Mouse (Mus musculus): ENCODE measurements around the gene Nipa1. TPM values are rescaled to one million over a fixed set of nuclear protein-coding genes. Genes with fewer than 3 reads are reported as not detected.
"Not testable (repeated sequence)": the region's sequence is repeated elsewhere in the genome, so short reads cannot be mapped to it uniquely, and the experiment has no call there.

Nipa1 gene
- polyA plus RNA-seq, 1 experiment from 2014 or later, result 2.9 TPM

DNA sequence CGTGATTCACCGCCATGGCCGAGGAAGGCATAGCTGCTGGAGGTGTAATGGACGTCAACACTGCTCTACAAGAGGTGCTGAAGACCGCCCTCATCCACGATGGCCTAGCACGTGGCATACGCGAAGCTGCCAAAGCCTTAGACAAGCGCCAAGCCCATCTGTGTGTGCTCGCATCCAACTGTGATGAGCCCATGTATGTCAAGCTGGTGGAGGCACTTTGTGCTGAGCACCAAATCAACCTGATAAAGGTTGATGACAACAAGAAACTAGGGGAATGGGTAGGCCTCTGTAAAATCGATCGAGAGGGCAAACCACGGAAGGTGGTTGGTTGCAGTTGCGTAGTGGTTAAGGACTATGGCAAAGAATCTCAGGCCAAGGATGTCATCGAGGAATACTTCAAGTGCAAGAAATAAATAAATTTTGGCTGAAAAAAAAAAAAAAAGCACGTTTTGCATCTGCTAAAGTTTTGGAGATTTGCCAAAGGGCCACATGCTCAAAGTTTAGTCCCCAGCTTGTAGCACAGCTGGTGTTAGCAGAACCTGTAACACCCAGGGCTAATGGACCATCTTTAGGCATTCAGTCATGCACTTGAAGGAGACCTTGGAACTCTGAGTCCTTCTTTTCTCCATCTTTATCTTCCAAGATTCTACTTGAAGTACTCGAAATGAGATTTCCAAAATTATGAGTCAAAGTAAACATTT is 5.6 kb downstream of the Nipa1 start:
- 87% methylated on average over 7 of the region's 18 CpGs for WGBS
- ATAC-seq, result not testable (repeated sequence)

GRCm38 (mm10) chr7:56013261-56014001 is 6.3 kb downstream of the Nipa1 start:
- Histone ChIP-seq H3K27ac (ENCODE audit: low read length) (no peak overlapping the region), H3K9me3 (ENCODE audit: control insufficient read depth, low read length) (no peaks in the 10 kb centered on the region), H3K4me3 (ENCODE audit: low read length) (no peak overlapping the region), H3K4me1 (ENCODE audit: control insufficient read depth, insufficient read depth, low read length) (peaks cover 3% of the 10 kb centered on the region; the same call in 1 of the 2 replicates), H3K4me2 (ENCODE audit: low read depth, low read length) (no peak overlapping the region), H3K27me3 (replicated peaks; ENCODE audit: control insufficient read depth, insufficient read depth, low read length) (no peaks in the 10 kb centered on the region), H3K36me3 (ENCODE audit: control insufficient read depth, insufficient read depth, low read length) (no peaks in the 10 kb centered on the region), H3K9ac (ENCODE audit: low read depth, low read length) (no peak overlapping the region)
- 98% methylated on average over 14 of the region's 14 CpGs for WGBS
- ATAC-seq, result no peak

More for the DNA sequence above, 5.6 kb downstream of the Nipa1 start:
- H3K9ac ChIP-seq (ENCODE audit: low read depth, low read length); H3K27ac ChIP-seq (ENCODE audit: low read length); H3K9me3 ChIP-seq (ENCODE audit: control insufficient read depth, low read length); H3K4me2 ChIP-seq (ENCODE audit: low read depth, low read length); H3K4me1 ChIP-seq (ENCODE audit: control insufficient read depth, insufficient read depth, low read length); H3K4me3 ChIP-seq (ENCODE audit: low read length); H3K36me3 ChIP-seq (ENCODE audit: control insufficient read depth, insufficient read depth, low read length); H3K27me3 ChIP-seq (replicated peaks; ENCODE audit: control insufficient read depth, insufficient read depth, low read length): not testable (repeated sequence)

DNA sequence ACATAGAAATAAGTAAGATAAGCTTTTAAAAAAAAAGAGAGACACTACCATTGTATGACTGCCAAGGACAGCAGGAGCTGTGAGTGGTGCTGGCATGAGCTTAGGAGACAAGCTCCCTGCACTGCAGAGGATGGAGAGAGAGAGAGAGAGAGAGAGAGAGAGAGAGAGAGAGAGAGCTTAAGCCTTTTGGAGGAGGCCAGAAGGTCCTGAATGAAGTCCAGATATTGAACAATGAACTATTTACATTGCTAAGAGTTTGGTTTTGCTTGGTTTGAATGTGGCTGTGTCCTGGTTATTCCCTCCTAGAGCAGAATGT is 8.8 kb downstream of the Nipa1 start:
- Histone ChIP-seq H3K36me3 (ENCODE audit: control insufficient read depth, insufficient read depth, low read length) (no peaks in the 10 kb centered on the region), H3K4me2 (ENCODE audit: low read depth, low read length) (no peak overlapping the region), H3K4me1 (ENCODE audit: control insufficient read depth, insufficient read depth, low read length) (peaks cover 3% of the 10 kb centered on the region; the same call in 1 of the 2 replicates), H3K9me3 (ENCODE audit: control insufficient read depth, low read length) (no peaks in the 10 kb centered on the region), H3K9ac (ENCODE audit: low read depth, low read length) (no peak overlapping the region), H3K27ac (ENCODE audit: low read length) (no peak overlapping the region), H3K4me3 (ENCODE audit: low read length) (no peak overlapping the region), H3K27me3 (replicated peaks; ENCODE audit: control insufficient read depth, insufficient read depth, low read length) (no peaks in the 10 kb centered on the region)
- no peak for ATAC-seq

DNA sequence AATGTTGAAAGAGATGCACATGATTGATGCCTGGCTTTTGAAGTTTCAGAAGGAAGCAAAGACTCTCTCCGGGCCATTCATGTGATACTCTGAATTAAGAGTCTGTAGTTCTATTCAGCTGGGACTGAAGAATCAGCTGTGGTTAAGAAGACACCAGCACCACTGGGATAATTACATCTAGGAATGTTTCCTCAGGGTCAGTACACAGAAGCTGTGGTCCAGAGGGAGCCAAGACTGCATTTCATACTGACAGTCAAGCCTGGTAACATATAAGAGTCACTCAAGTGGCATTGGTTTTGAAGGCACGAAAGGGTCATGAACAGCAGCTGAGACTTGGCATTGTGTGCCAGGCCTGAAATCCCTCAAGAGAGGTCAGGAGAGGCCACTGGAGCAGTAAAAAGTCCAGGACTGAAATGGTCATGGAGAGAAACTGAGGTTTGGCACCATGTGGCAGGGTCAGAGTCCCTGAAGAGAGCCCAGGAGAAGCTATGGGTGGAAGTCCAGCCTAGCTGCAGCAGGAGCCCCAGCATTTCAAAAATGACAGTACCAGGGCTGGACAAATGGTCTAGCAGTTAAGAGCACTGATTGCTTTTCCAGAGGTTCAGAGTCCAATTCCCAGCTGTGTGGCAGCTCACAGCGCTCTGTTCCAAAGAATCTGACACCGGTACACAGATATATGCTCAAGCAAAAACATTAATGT is 9.3 kb downstream of the Nipa1 start:
- peak; percentile 74 for ATAC-seq
- 75% methylated on average over 4 of the region's 4 CpGs for whole genome bisulfite sequencing
- no peak overlapping the region for H3K4me2 ChIP-seq (ENCODE audit: low read depth, low read length)
- H3K4me1 ChIP-seq (ENCODE audit: control insufficient read depth, insufficient read depth, low read length), result peaks cover 3% of the 10 kb centered on the region; the same call in 1 of the 2 replicates
- no peaks in the 10 kb centered on the region for H3K9me3 ChIP-seq (ENCODE audit: control insufficient read depth, low read length)
- no peak overlapping the region for H3K4me3 ChIP-seq (ENCODE audit: low read length)
- no peaks in the 10 kb centered on the region for H3K27me3 ChIP-seq (replicated peaks; ENCODE audit: control insufficient read depth, insufficient read depth, low read length)
- H3K9ac ChIP-seq (ENCODE audit: low read depth, low read length), result no peak overlapping the region
- H3K36me3 ChIP-seq (ENCODE audit: control insufficient read depth, insufficient read depth, low read length), result no peaks in the 10 kb centered on the region
- no peak overlapping the region for H3K27ac ChIP-seq (ENCODE audit: low read length)

DNA sequence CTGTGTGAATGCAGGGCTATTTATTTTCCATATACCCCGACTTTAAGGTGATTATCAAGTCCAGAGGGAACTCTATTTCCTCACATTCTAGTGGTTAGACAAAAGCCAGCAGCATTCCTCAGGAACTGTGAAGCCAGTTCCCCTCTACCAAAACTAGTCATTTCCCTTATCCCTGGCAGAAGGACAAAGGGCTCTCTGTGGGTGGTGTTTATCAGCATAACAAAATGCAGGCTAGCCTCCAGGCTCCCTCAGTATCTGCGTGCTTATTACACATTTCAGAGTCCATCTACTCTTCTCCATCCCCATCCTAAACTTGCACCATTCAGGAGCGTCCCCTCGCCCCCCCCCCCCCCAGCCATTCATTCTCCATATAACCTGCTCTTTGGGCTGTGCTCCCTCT is 20.8 kb downstream of the Nipa1 start:
- Histone ChIP-seq H3K4me2 (ENCODE audit: low read depth, low read length) (no peak overlapping the region), H3K27me3 (replicated peaks; ENCODE audit: control insufficient read depth, insufficient read depth, low read length) (no peaks in the 10 kb centered on the region), H3K4me1 (ENCODE audit: control insufficient read depth, insufficient read depth, low read length) (no peaks in the 10 kb centered on the region), H3K36me3 (ENCODE audit: control insufficient read depth, insufficient read depth, low read length) (no peaks in the 10 kb centered on the region), H3K4me3 (ENCODE audit: low read length) (no peak overlapping the region), H3K9me3 (ENCODE audit: control insufficient read depth, low read length) (no peaks in the 10 kb centered on the region), H3K9ac (ENCODE audit: low read depth, low read length) (no peak overlapping the region), H3K27ac (ENCODE audit: low read length) (no peak overlapping the region)
- no peak for ATAC-seq
- 21% methylated on average over 2 of the region's 4 CpGs for WGBS

DNA sequence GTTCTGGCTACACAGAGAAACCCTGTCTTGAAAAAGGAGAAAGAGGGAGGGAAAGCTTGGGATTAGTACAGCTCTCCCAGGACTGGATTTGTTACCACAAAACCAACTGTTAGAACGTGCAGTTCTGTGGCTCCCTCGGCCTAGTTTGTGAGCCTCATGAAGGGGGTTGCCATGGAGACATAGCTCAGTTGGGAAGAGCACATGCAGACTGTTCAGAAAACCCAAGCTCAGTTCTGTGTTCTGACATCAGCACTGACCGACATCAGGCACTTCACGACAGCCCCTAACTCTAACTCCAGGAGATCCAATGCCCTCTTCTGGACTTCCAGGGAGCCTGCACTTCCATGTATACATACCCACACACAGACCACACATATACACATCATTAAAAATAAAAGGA is 24.7 kb downstream of the Nipa1 start:
- Histone ChIP-seq H3K27ac (ENCODE audit: low read length) (no peak overlapping the region), H3K9me3 (ENCODE audit: control insufficient read depth, low read length) (no peaks in the 10 kb centered on the region), H3K9ac (ENCODE audit: low read depth, low read length) (no peak overlapping the region), H3K4me3 (ENCODE audit: low read length) (no peak overlapping the region), H3K36me3 (ENCODE audit: control insufficient read depth, insufficient read depth, low read length) (no peaks in the 10 kb centered on the region), H3K27me3 (replicated peaks; ENCODE audit: control insufficient read depth, insufficient read depth, low read length) (no peaks in the 10 kb centered on the region), H3K4me2 (ENCODE audit: low read depth, low read length) (no peak overlapping the region), H3K4me1 (ENCODE audit: control insufficient read depth, insufficient read depth, low read length) (no peaks in the 10 kb centered on the region)
- no peak for ATAC-seq
- WGBS, result 61% methylated on average over 4 of the region's 4 CpGs

- Histone ChIP-seq H3K9me3 (ENCODE audit: control insufficient read depth, low read length) (no peaks in the 10 kb centered on the region), H3K27ac (ENCODE audit: low read length) (no peak overlapping the region), H3K9ac (ENCODE audit: low read depth, low read length) (no peak overlapping the region), H3K27me3 (replicated peaks; ENCODE audit: control insufficient read depth, insufficient read depth, low read length) (no peaks in the 10 kb centered on the region), H3K4me1 (ENCODE audit: control insufficient read depth, insufficient read depth, low read length) (no peaks in the 10 kb centered on the region), H3K36me3 (ENCODE audit: control insufficient read depth, insufficient read depth, low read length) (no peaks in the 10 kb centered on the region), H3K4me2 (ENCODE audit: low read depth, low read length) (no peak overlapping the region), H3K4me3 (ENCODE audit: low read length) (no peak overlapping the region)
- WGBS, result 92% methylated on average over 7 of the region's 7 CpGs
- no peak for ATAC-seq
Measured at GRCm38 (mm10) chr7:55991858-55992257, 27.9 kb downstream of the Nipa1 start.

DNA sequence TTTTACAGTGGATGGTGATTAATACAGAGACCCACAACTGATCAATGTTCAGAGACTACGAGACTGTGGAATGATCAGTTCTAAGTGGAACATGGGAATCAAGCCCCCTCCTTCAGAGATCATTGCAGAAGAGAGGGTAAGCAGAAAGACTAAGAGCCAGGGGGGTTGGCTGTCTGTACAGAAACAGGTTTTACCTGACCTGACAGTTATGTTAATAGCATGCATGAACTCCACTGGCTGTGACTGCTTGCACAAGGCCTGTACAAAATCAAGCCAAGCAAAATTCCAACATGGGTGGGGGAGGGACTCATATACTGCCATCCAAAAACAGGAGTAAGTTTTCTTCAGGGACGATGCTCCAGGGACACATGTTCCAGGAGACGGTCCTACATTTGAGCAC is 28.6 kb downstream of the Nipa1 start:
- H3K4me3 ChIP-seq (ENCODE audit: low read length), result no peak overlapping the region
- H3K36me3 ChIP-seq (ENCODE audit: control insufficient read depth, insufficient read depth, low read length), result no peaks in the 10 kb centered on the region
- H3K27me3 ChIP-seq (replicated peaks; ENCODE audit: control insufficient read depth, insufficient read depth, low read length), result no peaks in the 10 kb centered on the region
- no peaks in the 10 kb centered on the region for H3K9me3 ChIP-seq (ENCODE audit: control insufficient read depth, low read length)
- H3K9ac ChIP-seq (ENCODE audit: low read depth, low read length), result no peak overlapping the region
- 92% methylated on average over 3 of the region's 3 CpGs for WGBS
- ATAC-seq, result no peak
- no peaks in the 10 kb centered on the region for H3K4me1 ChIP-seq (ENCODE audit: control insufficient read depth, insufficient read depth, low read length)
- H3K4me2 ChIP-seq (ENCODE audit: low read depth, low read length), result no peak overlapping the region
- no peak overlapping the region for H3K27ac ChIP-seq (ENCODE audit: low read length)

- Histone ChIP-seq H3K4me1 (ENCODE audit: control insufficient read depth, insufficient read depth, low read length) (no peaks in the 10 kb centered on the region), H3K36me3 (ENCODE audit: control insufficient read depth, insufficient read depth, low read length) (no peaks in the 10 kb centered on the region), H3K9me3 (ENCODE audit: control insufficient read depth, low read length) (no peaks in the 10 kb centered on the region), H3K27me3 (replicated peaks; ENCODE audit: control insufficient read depth, insufficient read depth, low read length) (no peaks in the 10 kb centered on the region), H3K4me3 (ENCODE audit: low read length) (no peak overlapping the region), H3K27ac (ENCODE audit: low read length) (no peak overlapping the region), H3K4me2 (ENCODE audit: low read depth, low read length) (peak overlapping the region; percentile 30; the same call in 1 of the 2 replicates), H3K9ac (ENCODE audit: low read depth, low read length) (no peak overlapping the region)
- peak; percentile 72 for ATAC-seq
- WGBS, result 33% methylated on average over 13 of the region's 13 CpGs
Measured at GRCm38 (mm10) chr7:55986526-55987214, 33.1 kb downstream of the Nipa1 start.
